Mouse (Mus musculus) neutrophil, adult 59 days (primary cell): ENCODE results near the gene Prpf3. TPM values are rescaled to one million over a fixed set of nuclear protein-coding genes. Genes with fewer than 3 reads are reported as not detected.

Source experiments
- total RNA-seq, 2 experiments: library from RNA; stranded (reverse); gene quantifications; 1 replicate in 1 of 2; 2 replicates in 1 of 2; pipeline ENCODE4 v1.2.4; 2023

Prpf3 gene
- total RNA-seq = 10 to 100 TPM; 25.2 to 27.4 TPM

DNA sequence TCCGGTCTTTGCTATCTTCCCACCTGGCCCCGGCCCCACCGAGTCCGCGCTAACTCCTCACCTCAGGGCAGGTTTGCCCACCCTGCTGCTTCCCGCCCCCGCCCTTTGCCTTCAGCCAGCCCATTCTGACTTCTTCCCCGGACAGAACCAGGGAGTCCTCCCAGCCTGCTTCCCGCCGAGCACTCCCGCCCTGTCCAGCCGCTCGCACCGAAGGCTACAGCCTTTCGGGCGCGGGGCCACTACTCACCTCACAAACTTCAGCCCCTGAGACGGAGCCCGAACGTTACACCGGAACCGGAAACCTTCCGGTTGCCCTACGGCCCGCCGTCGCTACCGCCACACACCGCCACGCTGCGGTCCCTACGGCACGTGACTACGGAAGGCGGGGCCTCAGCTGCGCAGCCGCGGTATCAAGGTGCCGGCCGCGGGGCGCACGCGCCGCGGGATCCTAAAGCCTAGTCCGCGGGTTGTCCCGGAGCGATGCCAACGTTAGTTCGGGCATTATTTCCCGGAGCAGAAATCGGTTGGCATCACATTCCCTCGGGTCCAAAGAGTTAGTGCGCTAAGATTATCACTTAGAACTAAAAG is at the start of gene Prpf3:
Prpf3 (minus strand) TSS at position 384 of the 588 bp plus-strand sequence.

DNA sequence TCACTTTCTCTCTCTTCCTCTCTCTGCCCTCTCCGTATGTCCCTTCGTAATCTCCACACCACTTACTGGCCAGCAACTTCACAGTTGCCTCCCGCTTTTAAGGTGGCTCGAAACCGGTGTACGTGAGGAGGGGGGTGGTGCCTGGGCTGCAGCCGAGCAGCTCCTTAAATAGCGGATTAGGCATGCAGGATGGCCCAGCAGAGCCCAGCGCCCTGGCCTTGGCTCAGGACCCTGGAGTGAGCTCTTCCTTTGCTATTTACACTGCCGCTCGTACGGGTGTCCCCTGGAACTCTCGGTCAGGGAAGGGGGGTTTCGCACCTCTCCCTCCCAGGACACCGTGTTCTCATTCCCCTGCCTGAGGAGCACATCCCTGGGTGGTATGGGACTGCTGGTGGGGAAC is 48.9 kb upstream of the Prpf3 start, which contains the start of gene Car14:
Car14 (minus strand) TSS at position 124 of the 400 bp plus-strand sequence.

DNA sequence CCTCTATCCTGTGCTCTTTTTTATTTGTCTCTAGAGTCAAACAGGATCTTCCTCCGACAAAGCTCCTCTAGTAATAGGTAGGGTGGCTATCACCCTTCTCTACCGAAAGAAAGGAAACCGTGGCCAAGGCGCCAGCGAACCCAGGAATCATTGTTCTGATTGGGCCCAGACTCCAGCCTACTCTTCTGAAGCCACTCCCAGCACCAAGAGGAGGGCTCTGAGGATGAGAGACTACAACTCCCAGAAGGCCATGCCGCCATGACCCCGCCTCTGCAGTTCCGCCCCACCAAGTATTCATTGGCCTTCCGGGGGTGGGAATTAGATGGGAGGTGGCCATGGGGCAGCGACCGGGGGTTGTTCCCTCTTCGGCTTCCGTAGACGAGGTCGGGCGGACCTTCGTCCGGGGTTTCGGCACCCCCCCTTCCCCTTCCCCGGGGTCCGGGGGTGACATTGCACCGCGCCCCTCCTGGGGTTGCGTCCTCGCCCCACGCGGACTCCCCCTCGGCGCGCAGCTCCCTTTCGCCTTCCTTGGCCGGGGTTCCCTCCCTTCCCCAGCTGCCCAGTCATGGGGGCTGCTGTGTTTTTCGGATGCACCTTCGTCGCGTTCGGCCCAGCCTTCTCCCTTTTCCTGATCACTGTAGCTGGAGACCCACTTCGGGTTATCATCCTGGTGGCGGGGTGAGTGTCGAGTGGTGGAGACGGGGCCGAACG is 38.1 kb upstream of the Prpf3 start, which contains the start of gene Aph1a:
Aph1a (plus strand) TSS at position 364 of the 711 bp plus-strand sequence.

DNA sequence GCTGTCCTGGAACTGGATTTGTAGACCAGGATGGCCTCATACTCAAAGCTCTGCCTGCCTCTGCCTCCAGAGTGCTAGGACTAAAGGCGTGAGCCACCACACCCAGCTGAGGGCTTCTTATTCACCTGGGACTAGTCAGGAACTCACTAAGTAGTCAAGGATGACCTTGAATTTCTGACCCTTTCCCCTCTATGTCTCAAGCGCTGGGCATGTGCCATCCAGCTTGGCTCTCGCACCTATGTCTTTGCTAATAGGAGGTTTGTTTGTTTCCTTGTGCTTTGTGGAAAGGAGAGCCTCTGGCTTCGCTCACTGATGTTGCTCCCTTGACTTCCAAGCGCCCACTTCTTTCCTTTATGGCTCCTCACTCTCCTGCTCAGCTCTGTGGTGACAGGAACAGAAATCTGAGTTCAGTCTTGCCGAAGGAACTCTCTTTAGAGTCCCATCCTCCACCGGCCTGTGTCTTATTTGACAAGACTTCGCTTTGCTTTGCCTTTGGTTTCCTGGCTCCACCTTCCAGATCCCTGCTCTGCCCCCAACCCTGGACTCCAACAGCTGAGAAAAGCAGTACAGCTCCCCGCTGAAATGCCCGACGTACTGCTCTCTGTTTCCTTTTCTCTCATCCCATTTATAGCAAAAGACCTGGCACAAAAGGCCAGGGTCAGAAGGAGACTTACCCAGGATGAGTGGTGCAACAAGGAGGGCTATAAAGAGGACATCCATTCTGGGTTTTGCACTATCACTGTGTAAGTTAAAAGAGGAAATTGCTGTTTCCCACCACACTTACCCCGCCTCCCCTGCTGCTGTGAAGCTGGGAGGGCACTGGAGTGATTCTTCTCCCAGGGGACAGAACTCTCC is 35.8 kb upstream of the Prpf3 start, which contains the start of gene BC028528:
BC028528 (minus strand) TSS at position 795 of the 855 bp plus-strand sequence.

DNA sequence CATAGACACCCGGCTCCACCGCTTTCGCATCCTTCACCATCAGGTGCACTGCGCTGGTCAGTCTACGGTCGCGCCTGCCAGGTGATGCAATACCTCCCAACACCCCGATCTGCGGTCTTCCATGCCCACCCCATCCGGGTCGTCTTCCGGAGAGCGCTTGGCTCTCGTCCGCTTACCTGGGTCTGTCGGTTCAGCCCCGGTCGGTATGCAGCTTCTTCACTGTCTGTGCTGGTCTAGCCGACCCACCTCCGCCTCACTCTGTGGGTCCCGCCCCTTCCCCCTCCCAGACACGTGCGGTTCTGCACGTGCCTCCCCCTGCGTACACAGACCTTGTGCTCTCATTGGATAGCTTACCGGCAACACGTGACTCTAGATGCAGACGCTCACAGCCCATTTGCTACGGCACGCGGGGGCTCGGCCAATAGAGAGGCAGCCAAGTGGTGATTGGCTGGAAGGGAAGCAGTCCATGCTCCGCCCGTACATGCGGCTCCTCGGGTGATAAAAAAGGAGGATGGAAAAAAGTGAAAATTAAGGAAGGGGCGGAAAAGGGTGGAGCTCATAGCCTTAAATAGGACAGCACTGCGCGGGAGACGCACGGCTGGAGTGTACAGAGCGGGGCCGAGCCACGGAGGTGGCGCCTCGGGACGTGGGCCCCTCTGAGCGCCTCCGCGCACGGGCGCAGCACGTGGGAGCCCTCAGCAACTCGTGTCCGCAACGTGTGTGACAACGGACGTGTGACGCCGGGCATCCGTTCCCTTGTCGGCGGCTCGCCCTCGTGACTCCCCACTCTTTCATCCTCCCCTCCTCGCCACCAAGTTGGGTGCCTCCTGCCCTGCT is 26.5 kb upstream of the Prpf3 start, which contains the start of gene Ciart:
Ciart (minus strand) TSS at position 273 of the 837 bp plus-strand sequence.

DNA sequence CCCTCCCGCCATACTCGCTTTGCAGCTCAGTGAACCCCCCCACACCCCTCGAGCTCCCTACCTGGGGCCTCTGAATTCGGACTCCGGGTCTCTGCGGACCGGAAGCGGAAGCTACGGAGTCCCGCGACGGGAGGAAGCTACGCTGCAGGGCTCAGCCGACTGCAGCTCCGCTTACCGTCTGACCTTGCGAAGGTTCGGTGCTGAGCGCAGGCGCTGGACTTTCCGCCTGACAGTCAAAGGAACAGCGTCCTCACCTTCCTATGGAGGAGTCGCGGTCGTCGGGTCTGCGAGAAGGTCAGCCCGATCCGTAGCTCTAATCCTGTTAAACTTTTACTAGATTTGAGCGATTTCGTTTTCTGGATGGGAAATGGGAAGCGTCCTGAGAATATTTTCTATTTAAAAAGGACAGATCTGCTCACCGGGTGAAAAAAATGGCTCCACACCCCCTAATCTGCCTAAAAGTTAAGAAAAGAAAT is 15.7 kb upstream of the Prpf3 start, which contains the start of gene Mrps21:
Mrps21 (minus strand) TSS at position 128 of the 476 bp plus-strand sequence.

DNA sequence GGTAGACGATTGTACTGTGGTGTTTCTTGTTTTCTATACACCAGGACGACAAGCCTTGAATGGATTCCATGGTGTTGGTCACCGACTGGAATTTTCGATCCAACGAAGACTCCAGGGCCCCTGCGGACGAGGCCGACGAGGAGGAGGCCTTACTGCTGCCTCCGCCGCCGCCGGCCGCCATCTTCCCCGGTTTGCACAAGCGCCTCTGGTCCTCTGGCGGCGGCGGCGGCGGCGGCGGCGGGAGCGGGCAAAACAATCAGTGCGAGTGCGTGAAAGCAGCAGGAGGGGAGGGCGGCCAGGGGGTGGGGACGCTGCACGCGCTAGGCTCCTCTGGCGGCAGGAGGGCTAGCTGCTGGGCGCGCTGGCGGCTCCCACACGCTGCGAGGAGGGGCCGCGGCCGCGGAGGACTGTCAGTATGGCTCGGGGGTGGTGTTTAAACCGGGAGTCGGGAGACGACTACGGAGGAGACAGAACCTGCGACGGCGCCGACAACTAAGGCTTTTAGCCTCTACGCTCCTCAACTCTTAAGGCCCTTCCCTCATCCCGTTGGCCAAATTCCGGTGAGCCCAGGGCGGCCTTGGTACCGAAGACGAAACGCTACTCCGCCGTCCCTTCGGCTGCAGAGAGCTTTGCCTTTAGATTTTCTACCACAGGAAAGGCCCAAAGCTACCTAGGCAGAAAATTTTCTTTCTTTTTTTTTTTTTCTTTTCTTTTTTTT is 37.0 kb downstream of the Prpf3 start, which contains the start of gene Rprd2:
Rprd2 (minus strand) TSS at position 293 of the 718 bp plus-strand sequence.

Other genes with a start within 250 kb of the Prpf3 start
- gene Ensa, start 230.9 kb downstream of the Prpf3 start, total RNA-seq = 10 to 100 TPM; 78.5 to 78.8 TPM
- gene Mcl1, start 197.1 kb downstream of the Prpf3 start, total RNA-seq = 100 to 1,000 TPM; 613 to 697 TPM
- 1 to 10 TPM; 3.8 to 4.1 TPM for gene Adamtsl4, start 168.0 kb downstream of the Prpf3 start, total RNA-seq
- 1 to 10 TPM; 5.5 to 9.6 TPM for gene Ecm1, start 116.3 kb downstream of the Prpf3 start, total RNA-seq
- 10 to 100 TPM; 19.9 to 21.2 TPM for gene Tars2, start 95.7 kb downstream of the Prpf3 start, total RNA-seq
- 10 to 100 TPM; 44.0 to 56.5 TPM for gene Rprd2, start 37.0 kb downstream of the Prpf3 start, total RNA-seq
- 100 to 1,000 TPM; 115 to 129 TPM for gene Mrps21, start 15.6 kb upstream of the Prpf3 start, total RNA-seq
- 10 to 100 TPM in 1 of 2 experiments, 1 to 10 TPM in 1; 8.7 to 12.9 TPM for gene Ciart, start 26.4 kb upstream of the Prpf3 start, total RNA-seq
- 10 to 100 TPM; 32.4 to 37.1 TPM for gene BC028528, start 36.1 kb upstream of the Prpf3 start, total RNA-seq
- gene Aph1a, start 38.1 kb upstream of the Prpf3 start, total RNA-seq = 10 to 100 TPM; 60.7 to 67.1 TPM
- not detected for gene Car14, start 48.8 kb upstream of the Prpf3 start, total RNA-seq
- gene Anp32e, start 73.4 kb upstream of the Prpf3 start, total RNA-seq = 10 to 100 TPM; 76.6 to 90.5 TPM
- gene Plekho1, start 140.1 kb upstream of the Prpf3 start, total RNA-seq = 10 to 100 TPM; 39.9 to 68.8 TPM
- 10 to 100 TPM; 16.1 to 22.9 TPM for gene Vps45, start 202.6 kb upstream of the Prpf3 start, total RNA-seq
- 10 to 100 TPM; 14.0 to 20.9 TPM for gene Otud7b, start 248.6 kb upstream of the Prpf3 start, total RNA-seq